Mouse (Mus musculus) forebrain, embryonic 11.5 days (tissue): ENCODE measurements around the gene Pla2g1b. TPM values are rescaled to one million over a fixed set of nuclear protein-coding genes. Genes with fewer than 3 reads are reported as not detected.
"Not testable (repeated sequence)": the region's sequence is repeated elsewhere in the genome, so short reads cannot be mapped to it uniquely, and the experiment has no call there.

Experiments
- ATAC-seq: fragments of 200-750 bp; cut with Nextera tagmentation; replicated peaks from 2 replicates; pipeline ENCODE4 v1.8.0; 2017; ENCODE audit warnings: moderate TSS enrichment; ENCODE audit not compliant: low FRiP score
- DNase-seq: peaks from one replicate; pipeline ENCODE4 v3.0.0-alpha.2; 2017; ENCODE audit warnings: low spot score
- H3K27ac ChIP-seq: fragments of 300-500 bp; sonication (generic); 2 replicates; pipeline ENCODE4 v1.5.1; 2014; ENCODE audit warnings: low read depth, low read length
- H3K27me3 ChIP-seq: fragments of 300-500 bp; sonication (generic); 2 replicates; pipeline ENCODE4 v1.6.1; 2014; ENCODE audit warnings: mild to moderate bottlenecking, low read length, mixed read lengths; ENCODE audit not compliant: control insufficient read depth, insufficient read depth
- H3K36me3 ChIP-seq: fragments of 300-500 bp; sonication (generic); 2 replicates; pipeline ENCODE4 v1.6.1; 2014; ENCODE audit warnings: mild to moderate bottlenecking, low read length, moderate library complexity, mixed read lengths; ENCODE audit not compliant: control insufficient read depth, insufficient read depth
- H3K4me1 ChIP-seq: fragments of 300-500 bp; sonication (generic); replicated peaks from 2 replicates; pipeline ENCODE4 v1.6.1; 2014; ENCODE audit warnings: low read length, mixed read lengths; ENCODE audit not compliant: control insufficient read depth, insufficient read depth
- H3K4me2 ChIP-seq: fragments of 300-500 bp; sonication (generic); 2 replicates; pipeline ENCODE4 v1.6.1; 2014; ENCODE audit warnings: low read depth, mild to moderate bottlenecking, low read length, moderate library complexity, mixed read lengths; ENCODE audit not compliant: severe bottlenecking
- H3K4me3 ChIP-seq: fragments of 300-500 bp; sonication (generic); 2 replicates; pipeline ENCODE4 v1.5.1; 2014; ENCODE audit warnings: low read depth, low read length
- H3K9ac ChIP-seq: fragments of 300-500 bp; sonication (generic); 2 replicates; pipeline ENCODE4 v1.6.1; 2014; ENCODE audit warnings: low read length
- H3K9me3 ChIP-seq: fragments of 300-500 bp; sonication (generic); 2 replicates; pipeline ENCODE4 v1.6.1; 2016; ENCODE audit warnings: low read length, mixed read lengths; ENCODE audit not compliant: control insufficient read depth
- WGBS: fragments of 180-500 bp; shearing (Covaris S2); extraction: QIAGEN DNeasy Blood & Tissue Kit; methylation state at CpG from one replicate; pipeline ENCODE4 v1.1.7; 2014; 5-methylcytosine and 5-hydroxymethylcytosine counted together
- polyA plus RNA-seq: library from polyadenylated mRNA; unstranded; fragments of >200 nt; fragmentation: Nextera tagmentation; extraction: Ambion mirVana; gene quantifications from 2 replicates; pipeline ENCODE4 v1.2.1, GENCODE M21; 2014

Gene Pla2g1b
- polyA plus RNA-seq, 1 experiment from 2014 or later, result not detected

DNA sequence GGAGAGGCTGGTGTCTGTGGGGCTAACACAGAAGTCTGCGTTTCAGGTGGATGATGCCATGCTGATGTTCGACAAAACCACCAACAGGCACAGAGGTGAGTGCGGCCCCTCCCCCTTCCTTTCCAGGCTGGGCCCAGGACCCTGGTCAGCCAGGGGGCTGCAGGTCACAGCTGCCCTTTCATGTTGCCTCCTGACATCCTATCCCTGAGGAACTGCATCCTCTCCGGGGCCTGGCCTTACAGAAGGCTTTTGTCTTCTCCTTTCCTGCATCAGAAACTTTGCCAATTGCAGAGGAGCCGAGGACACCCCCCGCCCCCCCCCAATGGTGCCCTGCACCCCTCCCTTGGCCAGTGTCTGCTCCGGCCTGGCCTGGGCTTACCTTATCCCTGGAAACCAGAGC, 27.4 kb upstream of the Pla2g1b start:
- H3K4me3 ChIP-seq, result peak overlapping the region; percentile 100; the same call in 1 of the 2 replicates
- no peak for ATAC-seq
- WGBS, result 19% methylated on average over 7 of the region's 7 CpGs
- H3K4me1 ChIP-seq, result peaks cover 66% of the 10 kb centered on the region
- H3K27me3 ChIP-seq, result no peaks in the 10 kb centered on the region
- DNase-seq, result no peak
- H3K9ac ChIP-seq, result peak overlapping the region; percentile 100
- peak overlapping the region; percentile 100 for H3K27ac ChIP-seq
- no peaks in the 10 kb centered on the region for H3K9me3 ChIP-seq
- H3K4me2 ChIP-seq, result peak overlapping the region; percentile 89
- H3K36me3 ChIP-seq, result peaks cover 30% of the 10 kb centered on the region

DNA sequence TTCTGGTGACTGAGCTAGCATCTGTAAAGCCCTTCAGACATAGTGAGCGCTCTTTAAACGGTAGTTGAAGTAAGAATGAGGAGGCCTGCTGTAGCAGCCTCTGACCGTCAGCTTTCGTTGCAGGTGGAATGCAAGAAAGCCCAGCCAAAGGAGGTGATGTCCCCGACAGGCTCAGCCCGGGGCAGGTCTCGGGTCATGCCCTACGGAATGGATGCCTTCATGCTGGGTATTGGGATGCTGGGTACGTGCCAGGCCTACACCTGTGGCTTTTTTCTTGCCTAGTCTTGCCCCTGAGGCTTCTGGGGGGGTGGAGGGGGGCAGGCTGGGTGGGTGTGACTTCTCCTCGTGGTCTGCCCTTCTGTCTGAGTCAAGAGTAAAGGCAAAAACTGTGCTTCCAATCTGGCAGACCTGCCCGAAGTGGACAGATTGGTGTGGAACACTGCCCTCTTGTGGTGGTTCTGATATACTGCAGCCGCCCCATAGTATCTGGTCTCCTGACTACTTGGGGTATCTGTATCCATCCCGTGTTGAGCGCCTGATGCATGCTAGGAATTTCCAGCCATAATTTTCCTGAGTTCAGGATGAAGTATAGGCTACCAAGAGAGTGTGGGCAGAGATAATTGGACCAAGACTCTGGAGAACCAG, 24.7 kb upstream of the Pla2g1b start:
- peaks cover 41% of the 10 kb centered on the region for H3K4me1 ChIP-seq
- no peak overlapping the region; the same call in 1 of the 2 replicates for H3K4me3 ChIP-seq
- ATAC-seq (no peak), DNase-seq (peak; percentile 88)
- no peaks in the 10 kb centered on the region for H3K9me3 ChIP-seq
- peaks cover 49% of the 10 kb centered on the region for H3K36me3 ChIP-seq
- 0 out of 2 replicates have a peak overlapping the region, but pooled peaks have one; percentile 8 for H3K4me2 ChIP-seq
- H3K27me3 ChIP-seq, result no peaks in the 10 kb centered on the region
- peak overlapping the region; percentile 8; the same call in 1 of the 2 replicates for H3K27ac ChIP-seq
- H3K9ac ChIP-seq, result no peak overlapping the region
- WGBS, result 36% methylated on average over 14 of the region's 14 CpGs

DNA sequence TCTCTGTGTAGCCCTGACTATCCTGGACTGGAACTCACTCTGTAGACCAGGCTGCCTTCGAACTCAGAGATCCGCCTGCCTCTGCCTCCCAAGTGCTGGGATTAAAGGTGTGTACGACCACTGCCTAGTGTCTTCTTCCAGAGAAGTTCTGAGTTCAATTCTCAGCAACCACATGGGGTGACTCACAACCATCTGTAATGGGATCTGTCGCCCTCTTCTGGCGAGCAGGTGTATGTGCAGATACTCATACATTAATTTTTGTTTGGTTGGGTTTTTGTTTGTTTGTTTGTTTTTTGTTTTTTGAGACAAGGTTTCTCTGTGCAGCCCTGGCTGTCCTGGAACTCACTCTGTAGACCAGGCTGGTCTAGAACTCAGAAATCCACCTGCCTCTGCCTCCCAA, 23.4 kb upstream of the Pla2g1b start:
- ATAC-seq, H3K27me3 ChIP-seq, H3K27ac ChIP-seq, H3K9me3 ChIP-seq, H3K4me2 ChIP-seq, H3K4me3 ChIP-seq, H3K9ac ChIP-seq: not testable (repeated sequence)
- DNase-seq, result peak; percentile 73
- peaks cover 32% of the 10 kb centered on the region for H3K4me1 ChIP-seq
- peaks cover 57% of the 10 kb centered on the region for H3K36me3 ChIP-seq
- WGBS, result 79% methylated on average over 5 of the region's 5 CpGs

DNA sequence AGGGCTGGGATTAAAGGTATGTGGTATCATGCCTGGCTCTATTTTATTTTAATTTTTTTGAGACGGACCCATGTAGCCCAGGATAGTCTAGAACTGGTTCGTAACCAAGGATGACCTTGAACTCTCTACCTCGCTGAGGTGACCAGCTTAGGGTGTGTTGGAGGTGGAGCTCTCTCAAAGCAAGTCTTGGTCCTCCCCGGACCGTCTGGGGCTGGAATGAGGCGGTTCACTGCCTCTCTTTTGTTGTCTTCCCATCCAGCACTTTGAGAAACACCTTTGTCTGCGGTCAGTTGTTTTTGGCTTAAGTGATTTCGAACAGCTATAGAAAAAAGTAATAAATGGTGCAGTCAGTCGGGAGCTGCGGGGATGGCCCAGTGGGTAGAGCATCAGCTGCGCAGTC, 21.9 kb upstream of the Pla2g1b start:
- peaks cover 51% of the 10 kb centered on the region for H3K36me3 ChIP-seq
- 85% methylated on average over 11 of the region's 11 CpGs for WGBS
- peaks cover 17% of the 10 kb centered on the region for H3K4me1 ChIP-seq
- no peak for ATAC-seq
- DNase-seq, result no peak
- no peaks in the 10 kb centered on the region for H3K9me3 ChIP-seq
- H3K4me3 ChIP-seq, result no peak overlapping the region
- no peak overlapping the region for H3K4me2 ChIP-seq
- H3K27ac ChIP-seq, result no peak overlapping the region
- H3K27me3 ChIP-seq, result no peaks in the 10 kb centered on the region
- no peak overlapping the region for H3K9ac ChIP-seq

DNA sequence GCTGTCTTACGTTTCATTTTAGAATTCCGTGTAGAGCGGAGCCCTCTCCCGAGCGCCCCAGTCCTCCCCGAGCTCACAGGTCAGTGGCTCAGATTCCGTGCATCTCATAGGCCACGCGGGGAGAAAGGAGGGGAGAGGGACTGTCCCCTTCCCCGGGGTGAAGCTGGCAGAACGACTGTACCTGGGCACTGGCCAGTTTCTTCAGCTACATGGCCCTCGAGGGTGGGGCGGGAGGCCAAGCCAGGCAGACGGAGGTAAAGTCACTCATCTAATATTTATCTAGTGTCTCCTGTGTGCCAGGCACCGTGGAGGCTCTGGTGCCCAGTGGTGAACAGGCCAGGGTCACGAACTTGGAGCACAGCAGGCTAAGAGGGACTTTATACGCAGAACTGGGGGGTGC, 19.0 kb upstream of the Pla2g1b start:
- H3K4me2 ChIP-seq, result no peak overlapping the region
- H3K27me3 ChIP-seq, result no peaks in the 10 kb centered on the region
- DNase-seq, result no peak
- H3K4me1 ChIP-seq, result no peaks in the 10 kb centered on the region
- no peak overlapping the region for H3K9ac ChIP-seq
- H3K27ac ChIP-seq, result no peak overlapping the region
- H3K4me3 ChIP-seq, result no peak overlapping the region
- 89% methylated on average over 17 of the region's 17 CpGs for WGBS
- ATAC-seq, result no peak
- H3K36me3 ChIP-seq, result peaks cover 57% of the 10 kb centered on the region
- no peaks in the 10 kb centered on the region for H3K9me3 ChIP-seq

DNA sequence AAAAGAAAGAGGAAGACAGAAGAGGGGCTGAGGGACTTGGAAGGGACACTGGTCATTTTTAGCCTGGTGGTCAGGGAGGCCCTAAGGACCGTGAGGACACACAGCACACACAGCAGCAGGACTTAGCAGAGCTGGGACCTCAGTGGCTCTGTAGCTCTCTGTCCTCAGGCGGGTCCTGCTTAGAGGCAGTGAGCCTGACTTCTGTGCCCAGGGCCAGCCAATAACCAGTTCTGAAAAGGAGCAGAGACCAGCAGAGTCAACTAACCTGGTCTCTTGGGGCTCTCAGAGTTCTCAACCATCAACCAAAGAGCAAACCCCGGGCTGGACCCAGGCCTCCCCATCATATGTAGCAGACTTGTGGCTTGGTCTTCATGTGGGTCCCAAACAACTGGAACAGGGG, 16.8 kb upstream of the Pla2g1b start:
- H3K4me2 ChIP-seq, result no peak overlapping the region
- H3K4me1 ChIP-seq, result no peaks in the 10 kb centered on the region
- no peak for DNase-seq
- H3K9me3 ChIP-seq, result no peaks in the 10 kb centered on the region
- H3K27ac ChIP-seq, result no peak overlapping the region
- ATAC-seq, result no peak
- no peak overlapping the region for H3K9ac ChIP-seq
- peaks cover 52% of the 10 kb centered on the region for H3K36me3 ChIP-seq
- H3K27me3 ChIP-seq, result no peaks in the 10 kb centered on the region
- WGBS, result 95% methylated on average over 3 of the region's 3 CpGs
- no peak overlapping the region for H3K4me3 ChIP-seq

DNA sequence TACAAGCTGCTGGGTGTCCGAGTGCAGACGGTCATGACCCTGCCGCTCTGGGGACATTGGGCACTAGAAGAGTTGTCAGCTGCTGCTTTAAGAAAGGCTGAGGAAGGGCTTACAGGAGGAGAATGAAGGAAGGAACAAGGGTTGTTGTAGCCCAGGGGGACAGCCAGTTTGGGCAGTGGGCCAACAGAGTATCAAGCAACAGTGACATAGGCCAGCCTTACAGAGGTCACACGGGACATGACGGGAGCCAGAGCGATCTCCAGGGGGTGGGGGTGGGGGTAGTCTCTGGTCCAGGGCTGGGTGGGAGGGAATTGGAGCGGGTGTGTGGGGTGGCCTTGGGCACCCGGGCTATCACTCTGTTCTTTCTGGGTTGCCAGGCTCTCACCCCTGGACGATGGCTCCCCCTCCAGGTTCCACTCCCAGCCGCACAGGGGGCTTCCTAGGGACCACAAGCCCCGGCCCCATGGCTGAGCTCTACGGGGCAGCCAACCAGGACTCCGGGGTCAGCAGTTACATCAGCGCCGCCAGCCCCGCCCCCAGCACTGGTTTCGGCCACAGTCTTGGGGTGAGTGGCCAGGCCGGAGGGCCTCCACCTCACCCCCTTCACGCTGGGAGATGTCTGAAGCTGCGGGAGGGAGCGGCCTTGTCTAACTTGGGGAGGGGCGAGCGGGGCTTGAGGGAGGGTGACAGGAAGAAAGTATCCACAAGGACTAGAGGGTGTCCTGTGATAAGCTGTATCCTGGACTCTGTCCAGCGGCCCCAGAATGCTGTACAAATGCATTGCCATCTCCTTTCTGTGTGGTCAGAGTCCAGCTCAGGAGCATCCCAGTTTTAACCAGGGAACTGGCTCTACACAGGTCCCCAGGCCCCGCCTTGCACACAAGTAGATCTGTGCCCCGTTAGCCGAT, 15.4 kb upstream of the Pla2g1b start:
- H3K27me3 ChIP-seq, result no peaks in the 10 kb centered on the region
- no peak overlapping the region for H3K4me2 ChIP-seq
- no peak overlapping the region for H3K4me3 ChIP-seq
- H3K36me3 ChIP-seq, result peaks cover 45% of the 10 kb centered on the region
- no peak overlapping the region for H3K27ac ChIP-seq
- no peaks in the 10 kb centered on the region for H3K4me1 ChIP-seq
- WGBS, result 93% methylated on average over 27 of the region's 27 CpGs
- ATAC-seq (no peak), DNase-seq (no peak)
- no peaks in the 10 kb centered on the region for H3K9me3 ChIP-seq
- no peak overlapping the region for H3K9ac ChIP-seq

DNA sequence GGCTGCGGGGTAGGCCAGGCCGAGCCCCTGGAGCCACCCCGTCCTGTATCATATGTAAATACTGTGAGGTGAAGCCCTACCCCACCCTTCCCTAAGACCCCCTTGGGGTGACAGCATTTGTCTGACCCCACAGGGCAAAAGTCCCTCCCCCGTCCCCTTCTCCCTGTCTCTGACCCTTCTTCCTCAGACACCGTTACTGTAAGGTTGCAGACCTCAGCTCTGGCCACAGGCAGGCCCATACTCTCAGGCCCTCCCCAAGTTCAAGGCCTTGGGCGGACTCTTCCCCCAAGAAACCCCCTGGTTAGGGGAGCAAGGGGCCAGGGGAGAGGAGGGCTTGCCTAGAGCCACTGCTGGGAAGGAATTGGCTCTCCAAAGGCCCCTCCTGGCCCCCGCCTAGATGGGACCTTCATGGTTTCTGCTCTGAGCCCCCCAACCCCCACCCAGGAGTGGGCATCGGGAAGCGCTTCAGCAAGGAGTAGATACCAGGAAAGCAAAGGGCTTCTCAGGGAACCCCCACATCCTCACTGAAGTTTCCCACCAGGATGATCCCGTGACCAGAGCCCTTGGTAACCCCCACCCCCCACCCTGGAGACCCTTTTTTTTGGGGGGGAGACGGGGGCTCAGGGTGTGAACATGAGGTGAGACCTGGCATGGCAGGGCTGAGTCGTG, 11.5 kb upstream of the Pla2g1b start:
- H3K4me2 ChIP-seq, result no peak overlapping the region
- H3K27me3 ChIP-seq, result no peaks in the 10 kb centered on the region
- H3K9me3 ChIP-seq, result no peaks in the 10 kb centered on the region
- WGBS, result 80% methylated on average over 12 of the region's 12 CpGs
- H3K36me3 ChIP-seq, result peaks cover 31% of the 10 kb centered on the region
- H3K4me3 ChIP-seq, result no peak overlapping the region
- H3K9ac ChIP-seq, result no peak overlapping the region
- no peak for ATAC-seq
- DNase-seq, result no peak
- no peaks in the 10 kb centered on the region for H3K4me1 ChIP-seq
- H3K27ac ChIP-seq, result no peak overlapping the region
